Mouse (Mus musculus) forebrain, postnatal 0 days (tissue): Measurements from ENCODE around the gene 4930502E18Rik. TPM values are rescaled to one million over a fixed set of nuclear protein-coding genes. Genes with fewer than 3 reads are reported as not detected.
"Not testable (repeated sequence)": the region's sequence is repeated elsewhere in the genome, so short reads cannot be mapped to it uniquely, and the experiment has no call there.

Experiments used
- ATAC-seq: fragments of 200-750 bp; cut with Nextera tagmentation; 2 replicates; pipeline ENCODE4 v1.8.0; 2017; ENCODE audit warnings: mild to moderate bottlenecking, moderate library complexity
- DNase-seq: peaks from one replicate; pipeline ENCODE4 v3.0.0-alpha.2; 2015
- H3K27ac ChIP-seq: fragments of 300-500 bp; sonication (generic); 2 replicates; pipeline ENCODE4 v1.5.1; 2014; ENCODE audit warnings: low read depth, mild to moderate bottlenecking, antibody characterized with exemption, low read length, moderate library complexity, mixed read lengths
- H3K27me3 ChIP-seq: fragments of 300-500 bp; sonication (generic); 2 replicates; pipeline ENCODE4 v1.6.1; 2014; ENCODE audit warnings: mild to moderate bottlenecking, low read length, mixed read lengths; ENCODE audit not compliant: insufficient read depth
- H3K36me3 ChIP-seq: fragments of 300-500 bp; sonication (generic); 2 replicates; pipeline ENCODE4 v1.6.1; 2014; ENCODE audit warnings: mild to moderate bottlenecking, moderate library complexity; ENCODE audit not compliant: insufficient read depth
- H3K4me1 ChIP-seq: fragments of 300-500 bp; sonication (generic); 2 replicates; pipeline ENCODE4 v1.6.1; 2014; ENCODE audit warnings: antibody characterized with exemption; ENCODE audit not compliant: insufficient read depth
- H3K4me2 ChIP-seq: fragments of 300-500 bp; sonication (generic); 2 replicates; pipeline ENCODE4 v1.6.1; 2014; ENCODE audit warnings: low read depth, mild to moderate bottlenecking, moderate library complexity
- H3K4me3 ChIP-seq: fragments of 300-500 bp; sonication (generic); 2 replicates; pipeline ENCODE4 v1.5.1; 2014; ENCODE audit warnings: low read depth, low read length, mixed read lengths
- H3K9ac ChIP-seq: fragments of 300-500 bp; sonication (generic); 2 replicates; pipeline ENCODE4 v1.6.1; 2014; ENCODE audit warnings: mild to moderate bottlenecking
- H3K9me3 ChIP-seq: fragments of 300-500 bp; sonication (generic); 2 replicates; pipeline ENCODE4 v1.6.1; 2016; ENCODE audit warnings: low read length
- CTCF ChIP-seq: sonication (generic); IDR thresholded peaks from 2 replicates; pipeline ENCODE4 v1.5.1; 2016; ENCODE audit warnings: antibody characterized with exemption, control low read depth, low read depth
- WGBS: fragments of 180-500 bp; shearing (Covaris S2); extraction: QIAGEN DNeasy Blood & Tissue Kit; methylation state at CpG from one replicate; pipeline ENCODE4 v1.1.7; 2014; 5-methylcytosine and 5-hydroxymethylcytosine counted together
- polyA plus RNA-seq: library from polyadenylated mRNA; unstranded; fragments of >200 nt; fragmentation: Nextera tagmentation; extraction: Ambion mirVana; gene quantifications from 2 replicates; pipeline ENCODE4 v1.2.1, GENCODE M21; 2015
- total RNA-seq: library from RNA; depleted of rRNA; stranded (reverse); fragments of >200 nt; gene quantifications from 2 replicates; pipeline ENCODE4 v1.2.3, GENCODE M21; 2014; rRNA removed

Gene 4930502E18Rik
- total RNA-seq (0.24 TPM in 1 of 2 replicates, not detected in the other), polyA plus RNA-seq (0.19 and 0.31 TPM in 2 replicates)

DNA sequence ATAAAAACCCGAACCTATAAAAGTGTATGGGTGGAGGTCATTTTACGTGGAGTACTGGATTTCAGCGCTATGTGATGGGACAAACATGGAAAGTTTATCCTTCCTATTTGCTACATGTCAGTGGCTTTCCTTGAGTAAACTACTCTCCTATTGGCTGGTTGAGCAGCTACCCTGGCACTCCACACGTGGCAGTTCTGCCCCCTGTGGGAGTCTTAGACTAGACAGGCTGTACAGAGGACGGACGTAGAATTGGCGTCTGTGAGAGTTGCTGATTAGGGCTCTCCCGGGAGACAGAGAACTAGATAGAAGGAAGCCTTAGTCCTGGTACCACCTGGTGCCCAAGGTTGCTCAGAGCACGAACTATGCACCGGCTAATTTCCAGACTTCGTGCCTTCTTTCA lies at the start of gene 4930502E18Rik:
Gene 4930502E18Rik (plus strand): TSS at position 231 of the 400 bp plus-strand sequence.
- no peak for TF ChIP-seq CTCF
- WGBS: 84% methylated on average over 11 of the region's 11 CpGs
- Histone ChIP-seq H3K9me3 (no peaks in the 10 kb centered on the region), H3K4me1 (no peaks in the 10 kb centered on the region), H3K36me3 (no peaks in the 10 kb centered on the region), H3K27ac (no peak within 1 kb of the TSS), H3K4me3 (no peak within 1 kb of the TSS), H3K4me2 (no peak within 1 kb of the TSS), H3K27me3 (no peaks in the 10 kb centered on the region), H3K9ac (no peak within 1 kb of the TSS)
- DNase-seq (no peak), ATAC-seq (no peak)

DNA sequence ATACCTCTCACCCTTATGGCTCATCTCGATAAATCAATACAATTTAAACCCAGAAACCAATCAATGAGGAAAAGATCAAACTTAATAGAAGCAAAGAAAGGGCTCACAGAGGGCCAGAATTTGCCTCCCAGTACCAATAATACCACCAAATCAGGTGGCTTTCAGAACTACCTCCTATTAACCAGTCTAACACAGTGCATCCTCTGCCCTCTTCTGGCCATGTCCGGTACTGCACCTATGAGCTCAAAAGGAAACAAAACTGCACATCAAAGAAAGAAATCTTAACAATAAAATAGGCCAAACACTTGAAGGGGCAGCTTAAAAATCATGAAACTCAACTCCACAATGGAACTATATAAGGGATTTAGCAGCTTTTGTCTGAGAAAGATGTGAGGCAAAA lies 47.7 kb upstream of the 4930502E18Rik start:
- not testable (repeated sequence) for H3K4me1 ChIP-seq, H3K36me3 ChIP-seq, H3K27me3 ChIP-seq, H3K9ac ChIP-seq, DNase-seq, H3K4me2 ChIP-seq, H3K9me3 ChIP-seq, H3K27ac ChIP-seq, H3K4me3 ChIP-seq
- WGBS: 7% methylated on average over 1 of the region's 2 CpGs
- peak; percentile 51; the same call in 1 of the 2 replicates for ATAC-seq
- TF ChIP-seq CTCF: peak; percentile 57

DNA sequence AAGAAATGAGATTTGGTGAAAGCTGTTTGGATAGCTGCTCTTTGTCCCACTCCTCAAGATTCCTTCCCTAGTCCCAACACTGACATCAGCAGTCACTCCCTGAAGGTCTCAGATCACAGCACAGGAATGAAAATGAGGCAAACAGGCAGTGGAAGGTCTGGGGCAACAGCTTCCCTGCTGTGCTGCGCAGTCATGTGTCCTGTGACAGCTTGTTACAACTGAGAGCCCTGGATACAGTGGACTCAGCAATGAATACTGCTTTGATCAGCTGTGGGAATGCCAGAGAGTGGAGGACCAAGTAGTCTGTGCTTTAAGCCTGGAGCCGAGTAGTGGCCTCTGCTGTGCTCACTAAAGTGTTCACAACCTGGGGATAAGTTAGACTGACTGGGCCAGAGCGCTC lies 42.0 kb upstream of the 4930502E18Rik start:
- not testable (repeated sequence) for H3K27ac ChIP-seq, H3K9me3 ChIP-seq, H3K4me3 ChIP-seq, H3K36me3 ChIP-seq, H3K4me1 ChIP-seq, DNase-seq, H3K4me2 ChIP-seq, H3K27me3 ChIP-seq, H3K9ac ChIP-seq
- WGBS: 80% methylated on average over 1 of the region's 3 CpGs
- 0 out of 2 replicates have a peak, but pooled peaks have one; percentile 60 for ATAC-seq

DNA sequence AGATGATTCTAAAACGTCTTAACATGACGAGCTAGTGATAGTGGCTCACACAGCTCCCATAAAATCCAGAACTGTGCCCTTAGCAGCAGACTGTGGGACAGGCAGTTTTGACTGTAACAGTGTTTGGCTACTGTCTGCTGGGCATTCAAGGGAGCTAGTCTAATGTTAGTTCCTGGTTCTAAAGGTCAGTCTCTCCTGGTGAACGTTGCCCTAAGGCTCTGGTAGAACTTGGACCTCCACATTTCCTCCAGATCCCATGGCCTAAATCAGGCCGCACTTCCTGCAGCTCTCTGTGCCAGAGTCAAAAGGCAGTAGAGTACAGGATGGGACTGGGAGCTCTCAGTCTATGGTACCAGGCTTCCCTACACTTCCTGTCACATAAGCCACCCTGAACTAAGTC lies 40.0 kb upstream of the 4930502E18Rik start:
- not testable (repeated sequence) for H3K27me3 ChIP-seq, H3K4me1 ChIP-seq, H3K4me3 ChIP-seq, H3K36me3 ChIP-seq, H3K9ac ChIP-seq, ATAC-seq, H3K27ac ChIP-seq, H3K9me3 ChIP-seq, H3K4me2 ChIP-seq, DNase-seq
- WGBS: 83% methylated on average over 2 of the region's 4 CpGs

DNA sequence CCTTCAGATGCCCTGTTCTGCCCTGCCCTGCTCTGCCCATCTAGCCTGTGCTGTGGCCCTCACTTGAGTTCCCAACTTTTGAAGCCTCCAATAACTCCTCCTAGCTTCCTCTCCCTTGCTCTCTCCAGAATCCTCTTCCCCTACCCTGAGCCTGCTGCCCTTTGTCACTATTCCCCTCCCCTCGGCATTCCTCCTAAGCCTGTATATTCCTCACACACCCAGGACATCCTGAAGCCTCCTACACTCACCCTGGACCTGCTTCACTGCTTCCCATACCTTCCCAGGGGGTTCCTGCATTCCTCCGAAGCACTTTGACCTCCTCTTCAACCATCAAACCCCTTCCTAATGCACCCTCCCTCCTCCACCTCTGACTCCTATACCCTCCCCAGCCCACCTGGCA lies 32.6 kb upstream of the 4930502E18Rik start:
- WGBS: 66% methylated on average over 2 of the region's 2 CpGs
- H3K36me3 ChIP-seq: no peaks in the 10 kb centered on the region
- no peak overlapping the region for H3K9ac ChIP-seq
- no peak for TF ChIP-seq CTCF
- H3K4me1 ChIP-seq: no peaks in the 10 kb centered on the region
- H3K4me3 ChIP-seq: no peak overlapping the region
- H3K27ac ChIP-seq: no peak overlapping the region
- ATAC-seq: no peak
- H3K4me2 ChIP-seq: no peak overlapping the region
- no peaks in the 10 kb centered on the region for H3K27me3 ChIP-seq
- no peaks in the 10 kb centered on the region for H3K9me3 ChIP-seq
- no peak for DNase-seq

DNA sequence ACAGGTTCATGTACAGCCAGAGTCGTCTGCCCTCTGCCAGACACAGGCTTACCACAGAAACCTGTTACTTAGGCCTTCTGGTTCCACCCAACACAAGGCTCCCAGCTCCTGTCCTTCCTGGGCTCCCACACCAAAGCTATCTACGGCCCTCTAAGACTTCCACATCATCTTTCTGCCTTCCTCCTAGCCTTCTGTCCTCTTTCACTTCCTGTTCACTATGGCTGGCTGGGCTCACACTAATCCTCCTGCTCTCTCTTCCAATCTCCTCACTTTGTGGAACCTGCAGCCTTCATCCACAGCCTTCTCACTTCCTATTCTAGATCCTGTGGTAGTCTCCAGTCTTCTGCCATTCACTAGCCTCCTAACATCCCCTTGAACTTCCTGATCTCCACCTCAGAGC lies 31.5 kb upstream of the 4930502E18Rik start:
- H3K4me2 ChIP-seq: no peak overlapping the region
- H3K27ac ChIP-seq: no peak overlapping the region
- no peaks in the 10 kb centered on the region for H3K27me3 ChIP-seq
- H3K4me3 ChIP-seq: no peak overlapping the region
- no peaks in the 10 kb centered on the region for H3K36me3 ChIP-seq
- no peak for DNase-seq
- no peak overlapping the region for H3K9ac ChIP-seq
- TF ChIP-seq CTCF: no peak
- ATAC-seq: no peak
- WGBS: 74% methylated on average over 2 of the region's 2 CpGs
- H3K9me3 ChIP-seq: no peaks in the 10 kb centered on the region
- no peaks in the 10 kb centered on the region for H3K4me1 ChIP-seq

DNA sequence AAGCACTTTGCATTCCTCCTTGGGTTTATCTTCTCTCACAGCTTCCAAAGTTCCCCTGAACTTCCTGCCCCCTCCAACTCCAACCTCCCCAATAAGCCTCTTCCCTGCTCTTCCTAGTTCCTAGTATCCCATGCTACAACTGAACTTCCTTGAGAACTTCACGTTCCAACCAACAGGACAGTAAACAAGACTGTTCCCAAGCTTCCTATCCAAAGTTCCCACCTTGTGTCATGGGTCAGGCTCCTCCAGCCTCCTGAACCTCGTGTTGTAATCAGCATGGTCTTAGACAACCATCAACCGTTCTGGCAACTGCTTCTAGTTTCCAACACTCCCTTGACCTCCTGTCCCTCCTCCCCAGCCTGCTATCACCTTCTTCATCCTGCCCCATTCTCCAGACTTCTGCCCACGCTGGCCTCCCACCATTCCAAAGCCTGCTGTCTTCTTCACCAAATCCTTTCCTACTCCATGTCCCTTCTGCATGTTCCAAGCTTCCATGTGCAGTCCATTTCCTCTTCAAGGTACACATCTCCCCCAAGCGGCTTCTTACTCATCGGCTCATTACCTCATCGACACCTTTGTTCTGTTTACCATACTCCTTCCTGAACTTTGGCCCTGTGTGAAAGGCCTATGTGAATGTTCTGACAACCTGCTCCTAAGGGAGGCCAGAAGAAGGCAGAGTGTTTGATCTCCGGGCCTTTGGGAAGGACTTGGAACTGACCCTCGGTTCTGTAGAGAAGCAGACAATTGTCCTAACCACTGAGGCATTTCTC lies 30.4 kb upstream of the 4930502E18Rik start:
- H3K9me3 ChIP-seq: no peaks in the 10 kb centered on the region
- H3K4me2 ChIP-seq: no peak overlapping the region
- H3K27me3 ChIP-seq: no peaks in the 10 kb centered on the region
- no peak overlapping the region for H3K27ac ChIP-seq
- DNase-seq (no peak), ATAC-seq (no peak)
- H3K4me3 ChIP-seq: no peak overlapping the region
- no peak for TF ChIP-seq CTCF
- no peak overlapping the region for H3K9ac ChIP-seq
- no peaks in the 10 kb centered on the region for H3K4me1 ChIP-seq
- WGBS: 84% methylated on average over 9 of the region's 9 CpGs
- H3K36me3 ChIP-seq: no peaks in the 10 kb centered on the region
